Mouse (Mus musculus): ENCODE data around the gene Raet1e. TPM values are rescaled to one million over a fixed set of nuclear protein-coding genes. Genes with fewer than 3 reads are reported as not detected.
"Not testable (repeated sequence)": the region's sequence is repeated elsewhere in the genome, so short reads cannot be mapped to it uniquely, and the experiment has no call there.

The Raet1e gene
- polyA plus RNA-seq, 1 experiment from 2014 or later, result 9.4 TPM

DNA sequence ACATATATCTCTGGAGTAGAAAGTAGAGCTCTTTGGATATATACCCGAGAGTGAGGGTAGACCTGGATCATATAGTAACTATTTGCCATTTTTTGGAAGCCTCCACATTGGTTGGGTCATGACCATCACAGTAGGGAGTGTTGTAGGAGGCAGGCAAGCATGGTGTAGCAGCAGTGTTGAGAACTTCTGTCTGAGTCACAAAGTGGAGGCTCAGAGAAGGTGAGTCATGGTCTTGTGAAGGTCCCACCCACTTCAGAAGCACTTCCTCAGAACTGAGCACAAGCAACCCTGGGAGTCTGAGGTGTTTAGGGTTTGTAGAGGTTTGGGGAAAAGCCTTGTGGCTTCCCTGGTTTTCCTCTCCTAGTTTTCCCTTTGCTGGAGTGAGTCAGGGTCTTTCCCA, 199.0 kb downstream of the Raet1e start:
- H3K4me1 ChIP-seq (ENCODE audit: insufficient read depth); DNase-seq; H3K27me3 ChIP-seq (ENCODE audit: insufficient read depth, low read length); H3K4me2 ChIP-seq; H3K36me3 ChIP-seq (ENCODE audit: insufficient read depth); H3K27ac ChIP-seq (ENCODE audit: low read depth); H3K9me3 ChIP-seq (ENCODE audit: low read depth, low read length); H3K4me3 ChIP-seq (ENCODE audit: low read depth, low read length); ATAC-seq (ENCODE audit: insufficient read depth); H3K9ac ChIP-seq: not testable (repeated sequence)
- 61% methylated on average over 1 of the region's 1 CpGs for WGBS

DNA sequence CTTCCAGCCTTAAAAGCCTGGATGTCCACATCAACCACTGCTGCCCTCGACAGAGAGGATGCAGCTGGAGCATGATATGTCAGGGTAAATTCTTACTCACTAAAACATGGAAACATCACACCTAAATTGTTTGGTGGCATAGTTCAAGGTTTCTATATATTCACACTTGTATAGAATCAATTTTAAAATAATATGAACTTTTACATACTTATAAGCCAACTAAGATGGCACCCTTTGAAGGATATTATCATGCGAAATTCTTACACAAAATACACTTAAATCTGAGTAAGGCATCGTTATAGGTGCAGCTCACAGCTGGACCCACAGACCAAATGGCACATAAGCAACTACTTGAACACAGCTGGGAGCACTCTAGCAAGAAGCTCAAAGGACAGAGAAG, 201.9 kb downstream of the Raet1e start, which contains the start of gene Raet1d:
Raet1d (plus strand) TSS at position 301 of the 400 bp plus-strand sequence.
- H3K27me3 ChIP-seq (ENCODE audit: insufficient read depth, low read length); H3K9me3 ChIP-seq (ENCODE audit: low read depth, low read length); H3K9ac ChIP-seq; H3K4me1 ChIP-seq (ENCODE audit: insufficient read depth); ATAC-seq (ENCODE audit: insufficient read depth); DNase-seq; H3K27ac ChIP-seq (ENCODE audit: low read depth); H3K4me3 ChIP-seq (ENCODE audit: low read depth, low read length); H3K36me3 ChIP-seq (ENCODE audit: insufficient read depth): not testable (repeated sequence)
- 66% methylated on average over 3 of the region's 3 CpGs for WGBS
- peak within 1 kb of the TSS; percentile 47; the same call in 1 of the 2 replicates for H3K4me2 ChIP-seq

GRCm38 (mm10) chr10:22360957-22361356, 202.6 kb downstream of the Raet1e start:
- not testable (repeated sequence) for H3K4me2 ChIP-seq; H3K4me3 ChIP-seq (ENCODE audit: low read depth, low read length); H3K4me1 ChIP-seq (ENCODE audit: insufficient read depth); H3K27me3 ChIP-seq (ENCODE audit: insufficient read depth, low read length); H3K9ac ChIP-seq; H3K9me3 ChIP-seq (ENCODE audit: low read depth, low read length); H3K36me3 ChIP-seq (ENCODE audit: insufficient read depth); H3K27ac ChIP-seq (ENCODE audit: low read depth); DNase-seq; ATAC-seq (ENCODE audit: insufficient read depth)
- 34% methylated on average over 2 of the region's 2 CpGs for WGBS

- Histone ChIP-seq H3K4me3 (ENCODE audit: low read depth, low read length) (peak overlapping the region; percentile 20; the same call in 1 of the 2 replicates), H3K4me2 (peak overlapping the region; percentile 47)
- H3K27ac ChIP-seq (ENCODE audit: low read depth); H3K9me3 ChIP-seq (ENCODE audit: low read depth, low read length); H3K36me3 ChIP-seq (ENCODE audit: insufficient read depth); H3K27me3 ChIP-seq (ENCODE audit: insufficient read depth, low read length); H3K4me1 ChIP-seq (ENCODE audit: insufficient read depth); H3K9ac ChIP-seq: not testable (repeated sequence)
- peak; percentile 47 for DNase-seq
- WGBS, result 0% methylated on average over 8 of the region's 15 CpGs
- peak; percentile 93 for ATAC-seq (ENCODE audit: insufficient read depth)
Observed at GRCm38 (mm10) chr10:22361415-22362352, 203.3 kb downstream of the Raet1e start.

DNA sequence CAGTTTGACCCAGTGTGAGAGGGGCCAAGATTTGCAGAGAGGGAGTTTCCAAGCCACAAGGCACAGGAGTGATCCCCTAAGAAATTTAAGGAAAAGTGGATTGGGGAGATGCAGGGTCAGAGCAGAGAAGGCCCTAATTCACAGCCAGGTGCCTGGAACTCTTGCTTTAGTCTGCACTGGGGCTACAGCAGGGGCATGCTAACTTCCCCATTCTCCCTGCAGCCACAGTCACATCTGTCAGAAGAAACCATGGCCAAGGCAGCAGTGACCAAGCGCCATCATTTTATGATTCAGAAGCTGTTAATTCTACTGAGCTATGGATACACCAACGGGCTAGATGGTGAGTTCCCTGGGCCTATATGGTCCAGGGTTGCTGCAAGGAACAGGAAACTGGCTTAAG, 204.1 kb downstream of the Raet1e start:
- not testable (repeated sequence) for H3K27me3 ChIP-seq (ENCODE audit: insufficient read depth, low read length); H3K9me3 ChIP-seq (ENCODE audit: low read depth, low read length); ATAC-seq (ENCODE audit: insufficient read depth); H3K36me3 ChIP-seq (ENCODE audit: insufficient read depth); H3K4me2 ChIP-seq; DNase-seq; H3K9ac ChIP-seq; H3K4me1 ChIP-seq (ENCODE audit: insufficient read depth); H3K4me3 ChIP-seq (ENCODE audit: low read depth, low read length); H3K27ac ChIP-seq (ENCODE audit: low read depth)
- 86% methylated on average over 2 of the region's 2 CpGs for WGBS

DNA sequence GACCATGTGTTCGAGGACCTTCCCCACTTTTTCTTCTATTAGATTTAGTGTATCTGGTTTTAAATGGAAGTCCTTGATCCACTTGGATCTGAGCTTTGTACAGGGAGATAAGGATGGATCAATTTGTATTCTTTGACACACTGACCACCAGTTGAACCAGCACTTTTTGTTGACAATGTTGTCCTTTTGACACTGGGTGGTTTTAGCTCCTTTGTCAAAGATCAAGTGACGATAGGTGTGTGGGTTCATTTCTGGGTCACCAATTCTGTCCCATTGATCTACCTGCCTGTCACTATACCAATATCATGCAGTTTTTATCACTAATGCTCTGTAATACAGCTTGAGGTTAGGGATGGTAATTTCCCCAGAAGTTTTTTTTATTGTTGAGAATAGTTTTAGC, 206.5 kb downstream of the Raet1e start:
- H3K4me1 ChIP-seq (ENCODE audit: insufficient read depth); H3K36me3 ChIP-seq (ENCODE audit: insufficient read depth); H3K9me3 ChIP-seq (ENCODE audit: low read depth, low read length); DNase-seq; H3K4me2 ChIP-seq; H3K9ac ChIP-seq; ATAC-seq (ENCODE audit: insufficient read depth); H3K4me3 ChIP-seq (ENCODE audit: low read depth, low read length); H3K27me3 ChIP-seq (ENCODE audit: insufficient read depth, low read length); H3K27ac ChIP-seq (ENCODE audit: low read depth): not testable (repeated sequence)
- WGBS, result 31% methylated on average over 2 of the region's 2 CpGs

GRCm38 (mm10) chr10:22381226-22381625, 222.9 kb downstream of the Raet1e start:
- not testable (repeated sequence) for H3K27me3 ChIP-seq (ENCODE audit: insufficient read depth, low read length); DNase-seq; H3K36me3 ChIP-seq (ENCODE audit: insufficient read depth); H3K27ac ChIP-seq (ENCODE audit: low read depth); H3K4me1 ChIP-seq (ENCODE audit: insufficient read depth); H3K4me2 ChIP-seq; H3K9me3 ChIP-seq (ENCODE audit: low read depth, low read length); H3K9ac ChIP-seq; H3K4me3 ChIP-seq (ENCODE audit: low read depth, low read length)
- WGBS, result 13% methylated on average over 6 of the region's 10 CpGs
- ATAC-seq (ENCODE audit: insufficient read depth), result peak; percentile 31; the same call in 1 of the 2 replicates

GRCm38 (mm10) chr10:22390146-22390545, 231.8 kb downstream of the Raet1e start:
- not testable (repeated sequence) for H3K9ac ChIP-seq; H3K4me2 ChIP-seq; H3K27ac ChIP-seq (ENCODE audit: low read depth); H3K9me3 ChIP-seq (ENCODE audit: low read depth, low read length); H3K27me3 ChIP-seq (ENCODE audit: insufficient read depth, low read length); H3K36me3 ChIP-seq (ENCODE audit: insufficient read depth); ATAC-seq (ENCODE audit: insufficient read depth); DNase-seq; H3K4me3 ChIP-seq (ENCODE audit: low read depth, low read length); H3K4me1 ChIP-seq (ENCODE audit: insufficient read depth)
- WGBS, result 87% methylated on average over 7 of the region's 7 CpGs

DNA sequence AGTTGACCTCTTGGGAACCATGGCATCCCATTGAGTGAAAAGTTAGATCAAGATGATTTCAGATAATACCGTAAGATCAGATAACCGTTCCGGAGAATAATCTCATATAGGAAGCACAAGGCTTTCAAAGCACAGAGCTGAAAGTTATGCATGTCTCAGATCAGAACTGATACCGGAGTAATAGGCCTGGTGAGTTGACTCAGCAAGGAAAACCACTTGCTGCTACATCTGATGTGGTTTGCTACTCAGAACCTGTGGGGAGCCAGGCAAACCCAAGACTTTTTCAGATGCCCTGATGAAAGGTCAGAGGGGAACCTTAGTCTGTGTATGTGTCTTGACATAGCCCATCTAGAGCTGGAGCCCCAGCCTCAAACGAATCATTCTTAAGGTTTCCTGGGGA, 233.2 kb downstream of the Raet1e start:
- H3K4me2 ChIP-seq; H3K27ac ChIP-seq (ENCODE audit: low read depth); H3K4me1 ChIP-seq (ENCODE audit: insufficient read depth); H3K9me3 ChIP-seq (ENCODE audit: low read depth, low read length); H3K27me3 ChIP-seq (ENCODE audit: insufficient read depth, low read length); H3K36me3 ChIP-seq (ENCODE audit: insufficient read depth); ATAC-seq (ENCODE audit: insufficient read depth); DNase-seq; H3K9ac ChIP-seq; H3K4me3 ChIP-seq (ENCODE audit: low read depth, low read length): not testable (repeated sequence)
- WGBS, result 89% methylated on average over 1 of the region's 5 CpGs

- not testable (repeated sequence) for H3K27me3 ChIP-seq (ENCODE audit: insufficient read depth, low read length); H3K36me3 ChIP-seq (ENCODE audit: insufficient read depth); H3K9me3 ChIP-seq (ENCODE audit: low read depth, low read length); H3K4me3 ChIP-seq (ENCODE audit: low read depth, low read length); H3K4me1 ChIP-seq (ENCODE audit: insufficient read depth); H3K4me2 ChIP-seq; H3K9ac ChIP-seq; DNase-seq; H3K27ac ChIP-seq (ENCODE audit: low read depth)
- peak; percentile 88 for ATAC-seq (ENCODE audit: insufficient read depth)
- WGBS, result no CpG with 5 or more reads among the region's 2 CpGs
Observed at GRCm38 (mm10) chr10:22393028-22393824, 234.9 kb downstream of the Raet1e start.
